Mouse (Mus musculus): ENCODE measurements around the gene Nyx. TPM values are rescaled to one million over a fixed set of nuclear protein-coding genes. Genes with fewer than 3 reads are reported as not detected.

Nyx gene
- polyA plus RNA-seq, 1 experiment from 2014 or later = 0.04 TPM

GRCm38 (mm10) chrX:13502862-13503375 is 37.0 kb downstream of the Nyx start:
- Histone ChIP-seq H3K4me3 (no peak overlapping the region), H3K27me3 (ENCODE audit: low read depth, poor library complexity, severe bottlenecking) (peaks cover 77% of the 10 kb centered on the region), H3K9me3 (replicated peaks) (no peaks in the 10 kb centered on the region), H3K27ac (no peak overlapping the region), H3K4me1 (no peaks in the 10 kb centered on the region), H3K36me3 (no peaks in the 10 kb centered on the region)
- DNase-seq (ENCODE audit: low spot score) = no peak
- 75% methylated on average over 7 of the region's 7 CpGs for WGBS

GRCm38 (mm10) chrX:13504389-13504788 is 38.5 kb downstream of the Nyx start:
- Histone ChIP-seq H3K27ac (no peak overlapping the region), H3K9me3 (replicated peaks) (no peaks in the 10 kb centered on the region), H3K4me3 (no peak overlapping the region), H3K27me3 (ENCODE audit: low read depth, poor library complexity, severe bottlenecking) (peaks cover 71% of the 10 kb centered on the region), H3K4me1 (no peaks in the 10 kb centered on the region), H3K36me3 (no peaks in the 10 kb centered on the region)
- WGBS = 94% methylated on average over 7 of the region's 7 CpGs
- DNase-seq (ENCODE audit: low spot score) = no peak

DNA sequence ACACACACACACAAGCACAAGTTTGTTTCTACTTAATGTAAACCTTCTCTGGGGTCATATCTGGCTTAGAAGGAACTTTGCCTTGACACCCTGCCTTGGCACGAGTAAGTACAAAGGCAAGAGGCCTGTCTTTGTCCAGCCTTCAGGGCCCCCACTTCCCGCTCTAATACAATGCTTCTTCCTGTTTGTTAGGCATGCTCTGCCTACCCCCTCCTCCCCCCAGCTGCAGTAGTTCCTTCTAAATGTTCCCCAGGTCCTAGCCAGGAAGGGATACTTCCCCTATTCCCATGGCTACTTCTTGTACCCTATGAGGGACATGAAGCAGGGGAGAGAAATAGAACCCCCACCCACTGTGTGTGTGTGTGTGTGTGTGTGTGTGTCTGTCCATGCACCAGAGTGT is 40.5 kb downstream of the Nyx start:
- WGBS = 83% methylated on average over 2 of the region's 2 CpGs
- Histone ChIP-seq H3K36me3 (no peaks in the 10 kb centered on the region), H3K9me3 (replicated peaks) (no peaks in the 10 kb centered on the region), H3K27ac (no peak overlapping the region), H3K27me3 (ENCODE audit: low read depth, poor library complexity, severe bottlenecking) (peaks cover 69% of the 10 kb centered on the region), H3K4me1 (no peaks in the 10 kb centered on the region), H3K4me3 (no peak overlapping the region)
- DNase-seq (ENCODE audit: low spot score) = no peak

GRCm38 (mm10) chrX:13513127-13513526 is 47.2 kb downstream of the Nyx start:
- H3K27ac ChIP-seq = no peak overlapping the region
- H3K4me1 ChIP-seq = no peaks in the 10 kb centered on the region
- WGBS = 59% methylated on average over 2 of the region's 2 CpGs
- H3K36me3 ChIP-seq = no peaks in the 10 kb centered on the region
- peaks cover 67% of the 10 kb centered on the region for H3K27me3 ChIP-seq (ENCODE audit: low read depth, poor library complexity, severe bottlenecking)
- no peak for DNase-seq (ENCODE audit: low spot score)
- no peaks in the 10 kb centered on the region for H3K9me3 ChIP-seq (replicated peaks)
- no peak overlapping the region for H3K4me3 ChIP-seq

GRCm38 (mm10) chrX:13513864-13514263 is 48.0 kb downstream of the Nyx start:
- H3K9me3 ChIP-seq (replicated peaks) = no peaks in the 10 kb centered on the region
- no peaks in the 10 kb centered on the region for H3K4me1 ChIP-seq
- H3K27me3 ChIP-seq (ENCODE audit: low read depth, poor library complexity, severe bottlenecking) = peaks cover 65% of the 10 kb centered on the region
- 93% methylated on average over 5 of the region's 5 CpGs for WGBS
- no peak for DNase-seq (ENCODE audit: low spot score)
- no peak overlapping the region for H3K27ac ChIP-seq
- H3K4me3 ChIP-seq = no peak overlapping the region
- H3K36me3 ChIP-seq = no peaks in the 10 kb centered on the region

GRCm38 (mm10) chrX:13516451-13516850 is 50.5 kb downstream of the Nyx start:
- no peak for DNase-seq (ENCODE audit: low spot score)
- H3K27me3 ChIP-seq (ENCODE audit: low read depth, poor library complexity, severe bottlenecking) = peaks cover 73% of the 10 kb centered on the region
- H3K36me3 ChIP-seq = no peaks in the 10 kb centered on the region
- H3K27ac ChIP-seq = no peak overlapping the region
- no peak overlapping the region for H3K4me3 ChIP-seq
- no peaks in the 10 kb centered on the region for H3K9me3 ChIP-seq (replicated peaks)
- 91% methylated on average over 6 of the region's 6 CpGs for WGBS
- H3K4me1 ChIP-seq = no peaks in the 10 kb centered on the region

DNA sequence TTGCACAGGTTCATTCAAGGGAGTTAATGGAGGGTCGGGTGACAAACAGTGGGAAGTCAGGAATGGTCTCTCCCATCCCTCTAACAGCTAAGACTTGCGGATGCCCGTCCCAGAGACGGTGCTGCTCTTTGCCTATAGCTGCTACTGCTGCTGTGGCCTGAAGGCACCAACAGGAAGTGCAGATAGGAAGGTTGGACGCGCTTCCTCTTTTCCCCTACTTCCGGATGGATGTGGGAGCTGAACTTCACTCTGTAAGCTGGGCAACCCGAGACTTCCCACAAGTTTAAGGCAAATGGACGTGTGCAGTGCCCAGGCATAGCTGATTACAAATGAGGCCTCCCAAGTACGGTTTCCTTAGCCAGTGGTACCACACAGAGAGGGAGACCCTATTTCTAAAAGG is 52.1 kb downstream of the Nyx start:
- Histone ChIP-seq H3K36me3 (no peaks in the 10 kb centered on the region), H3K4me1 (no peaks in the 10 kb centered on the region), H3K27me3 (ENCODE audit: low read depth, poor library complexity, severe bottlenecking) (peaks cover 79% of the 10 kb centered on the region), H3K9me3 (replicated peaks) (no peaks in the 10 kb centered on the region), H3K4me3 (no peak overlapping the region), H3K27ac (no peak overlapping the region)
- WGBS = 77% methylated on average over 10 of the region's 10 CpGs
- no peak for DNase-seq (ENCODE audit: low spot score)

DNA sequence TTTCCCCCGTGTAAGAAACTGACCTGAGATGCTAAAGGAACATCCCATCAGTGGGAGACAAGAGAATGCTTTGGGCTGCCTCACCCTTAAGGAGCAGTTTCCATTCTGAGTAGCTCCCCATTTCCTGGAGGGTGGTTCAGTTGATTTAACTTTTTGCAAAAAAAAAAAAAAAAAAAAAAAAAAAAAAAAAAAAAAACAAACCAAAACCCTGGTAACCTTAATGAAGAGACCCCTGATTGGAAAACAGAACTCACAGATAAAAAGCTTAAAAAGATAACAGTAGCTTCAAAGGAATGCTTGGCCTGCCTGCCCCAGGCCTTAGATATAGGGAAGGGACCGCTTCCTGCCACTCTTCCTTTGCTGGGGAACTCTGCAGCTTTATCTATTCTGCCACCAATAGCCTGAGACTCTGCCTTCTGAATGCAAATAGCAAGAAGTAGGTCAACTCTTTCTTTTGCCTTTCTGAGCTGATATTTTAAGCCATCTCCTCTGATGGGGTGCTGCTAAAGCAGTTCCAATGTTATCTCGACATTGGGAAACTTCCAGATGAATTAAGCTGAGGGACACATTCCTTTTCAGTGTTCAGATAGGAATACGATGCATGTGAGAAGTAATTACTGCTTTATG is 53.0 kb downstream of the Nyx start:
- no peak for DNase-seq (ENCODE audit: low spot score)
- peaks cover 76% of the 10 kb centered on the region for H3K27me3 ChIP-seq (ENCODE audit: low read depth, poor library complexity, severe bottlenecking)
- H3K27ac ChIP-seq = no peak overlapping the region
- no peaks in the 10 kb centered on the region for H3K36me3 ChIP-seq
- 87% methylated on average over 4 of the region's 4 CpGs for WGBS
- no peaks in the 10 kb centered on the region for H3K9me3 ChIP-seq (replicated peaks)
- H3K4me1 ChIP-seq = no peaks in the 10 kb centered on the region
- H3K4me3 ChIP-seq = no peak overlapping the region

DNA sequence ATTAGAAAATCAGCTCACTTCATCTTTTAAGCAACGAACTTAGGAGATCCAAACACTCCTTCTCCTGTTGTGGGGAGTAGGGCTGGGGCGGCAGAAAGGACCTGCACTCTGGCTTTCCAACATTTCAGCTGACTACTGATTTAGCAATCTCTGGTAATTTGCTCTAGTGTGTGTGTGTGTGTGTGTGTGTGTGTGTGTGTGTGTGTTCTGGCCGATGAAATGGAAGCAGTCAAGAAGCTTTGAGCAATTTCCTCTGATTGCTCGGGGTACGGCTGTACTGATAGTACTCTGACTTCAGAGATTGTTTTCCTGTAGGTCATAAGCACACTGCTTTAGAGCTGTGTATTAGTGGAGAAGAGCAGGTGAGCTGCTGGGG is 53.5 kb downstream of the Nyx start:
- no peak for DNase-seq (ENCODE audit: low spot score)
- peaks cover 81% of the 10 kb centered on the region for H3K27me3 ChIP-seq (ENCODE audit: low read depth, poor library complexity, severe bottlenecking)
- H3K27ac ChIP-seq = no peak overlapping the region
- no peaks in the 10 kb centered on the region for H3K36me3 ChIP-seq
- no peaks in the 10 kb centered on the region for H3K4me1 ChIP-seq
- WGBS = 89% methylated on average over 5 of the region's 5 CpGs
- H3K9me3 ChIP-seq (replicated peaks) = no peaks in the 10 kb centered on the region
- H3K4me3 ChIP-seq = no peak overlapping the region

DNA sequence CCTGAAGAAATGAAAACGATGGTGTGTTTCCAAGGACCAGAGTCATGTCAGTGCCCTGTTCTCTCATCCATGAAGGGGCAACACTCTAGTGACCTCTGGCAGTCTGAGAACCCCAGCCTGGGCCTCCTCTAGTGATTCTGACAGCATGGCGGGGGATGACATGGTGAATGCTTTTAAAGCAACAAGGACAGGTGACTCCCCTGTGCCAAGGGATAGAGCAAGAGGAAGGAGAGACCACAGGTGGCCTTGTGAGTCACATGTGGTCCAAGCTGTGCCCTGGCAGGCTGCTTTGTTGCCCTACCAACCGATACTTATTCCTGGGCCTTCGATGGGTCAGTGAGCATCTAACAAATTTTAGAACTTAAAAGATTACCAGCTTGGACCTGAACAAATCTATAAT is 54.7 kb downstream of the Nyx start:
- Histone ChIP-seq H3K4me1 (no peaks in the 10 kb centered on the region), H3K27me3 (ENCODE audit: low read depth, poor library complexity, severe bottlenecking) (peaks cover 79% of the 10 kb centered on the region), H3K9me3 (replicated peaks) (no peaks in the 10 kb centered on the region), H3K4me3 (no peak overlapping the region), H3K36me3 (0 out of 2 replicates have a peak, but pooled peaks cover 4% of the 10 kb centered on the region), H3K27ac (no peak overlapping the region)
- no peak for DNase-seq (ENCODE audit: low spot score)
- 95% methylated on average over 4 of the region's 4 CpGs for WGBS

DNA sequence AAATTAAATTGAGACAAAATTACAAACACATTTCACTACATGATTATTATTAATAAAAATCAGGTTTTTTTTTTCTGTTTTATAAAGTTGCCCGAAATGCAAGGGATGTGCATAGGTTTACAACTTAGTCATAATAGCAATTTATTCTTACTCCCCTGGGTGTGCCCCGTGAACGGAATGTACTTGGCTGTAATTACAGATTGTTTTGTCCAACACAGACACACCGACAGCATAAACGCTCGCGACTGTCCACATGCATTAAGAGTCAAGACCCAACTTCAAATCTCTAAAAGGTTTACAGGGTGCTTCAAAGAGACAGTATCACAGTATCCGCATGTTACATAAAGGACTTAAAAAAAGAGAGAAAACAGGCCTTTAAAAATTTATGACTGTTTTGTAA is 55.4 kb downstream of the Nyx start:
- H3K4me1 ChIP-seq = no peaks in the 10 kb centered on the region
- 93% methylated on average over 8 of the region's 8 CpGs for WGBS
- H3K4me3 ChIP-seq = no peak overlapping the region
- peaks cover 8% of the 10 kb centered on the region; the same call in 1 of the 2 replicates for H3K36me3 ChIP-seq
- H3K27ac ChIP-seq = no peak overlapping the region
- H3K9me3 ChIP-seq (replicated peaks) = no peaks in the 10 kb centered on the region
- DNase-seq (ENCODE audit: low spot score) = no peak
- peaks cover 79% of the 10 kb centered on the region for H3K27me3 ChIP-seq (ENCODE audit: low read depth, poor library complexity, severe bottlenecking)
